Mouse (Mus musculus): Measurements from ENCODE around the gene Bahd1. TPM values are rescaled to one million over a fixed set of nuclear protein-coding genes. Genes with fewer than 3 reads are reported as not detected.

Gene Bahd1
- total RNA-seq, 2 experiments from 2014 or later = 35.8 to 37.5 TPM

DNA sequence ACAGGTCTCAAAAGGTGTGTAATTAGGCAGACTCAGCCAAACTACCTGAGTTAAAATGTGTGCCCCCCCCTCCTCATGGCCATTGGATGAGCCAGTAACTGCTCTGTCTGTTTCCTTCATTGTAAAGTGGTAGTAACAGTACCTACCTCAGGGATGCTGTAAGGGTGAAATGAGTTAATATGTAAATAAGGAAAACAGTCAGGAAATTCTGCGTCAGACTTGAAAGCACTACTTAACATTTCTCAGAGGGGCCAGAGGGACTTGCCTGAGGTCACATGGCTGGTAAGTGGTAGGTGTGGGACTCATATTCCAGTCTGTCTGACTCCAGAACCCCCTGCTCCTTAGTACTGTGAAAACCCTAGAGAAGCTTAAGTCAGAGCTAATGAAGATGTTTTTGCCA lies 18.4 kb downstream of the Bahd1 start:
- no peak for DNase-seq (ENCODE audit: low spot score in 2 of 2)

GRCm38 (mm10) chr2:118920428-118920827 lies 20.3 kb downstream of the Bahd1 start:
- intact Hi-C loops (cut with DNase I) = no loop called here
- DNase-seq (ENCODE audit: low spot score in 2 of 2) = no peak

More for the DNA sequence above, 18.4 kb downstream of the Bahd1 start:
- intact Hi-C loops (cut with DNase I) = no loop called here

- intact Hi-C loops (cut with DNase I) = no loop called here
- no peak for DNase-seq (ENCODE audit: low spot score in 2 of 2)
These were observed 25.8 kb downstream of the Bahd1 start for GRCm38 (mm10) chr2:118925952-118926351.

DNA sequence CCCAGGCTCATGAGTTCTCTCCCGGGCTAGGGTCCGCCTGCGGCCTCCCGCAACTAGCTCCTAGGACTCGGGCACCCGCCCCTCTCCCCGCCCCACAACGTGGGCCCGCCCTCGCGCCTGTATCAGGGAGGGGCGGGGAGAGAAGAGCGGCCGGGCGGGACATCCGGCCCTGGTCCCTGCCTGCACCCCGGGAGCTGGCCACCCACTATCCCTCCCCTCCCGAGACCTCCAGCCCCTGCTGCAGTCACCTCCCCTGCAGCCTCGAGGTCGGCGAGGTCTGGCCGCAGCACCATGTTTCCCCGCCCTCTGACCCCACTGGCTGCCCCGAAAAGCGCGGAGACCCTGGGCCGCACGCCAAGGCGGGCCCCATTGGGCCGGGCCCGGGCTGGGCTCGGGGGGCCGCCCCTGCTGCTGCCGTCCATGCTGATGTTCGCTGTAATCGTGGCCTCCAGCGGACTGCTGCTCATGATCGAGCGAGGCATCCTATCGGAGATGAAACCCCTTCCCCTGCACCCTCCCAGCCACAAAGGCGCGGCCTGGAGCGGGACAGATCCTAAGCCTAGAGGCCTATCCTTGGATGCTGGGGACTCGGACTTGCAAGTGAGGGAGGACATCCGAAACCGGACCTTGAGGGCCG lies 26.3 kb downstream of the Bahd1 start, which contains the start of gene Chst14:
Chst14 (plus strand) TSS at position 136 of the 637 bp plus-strand sequence.
- peak in 1 of 2 experiments; percentile 44 for DNase-seq (ENCODE audit: low spot score in 2 of 2)
- intact Hi-C loops (cut with DNase I) = no loop called here

DNA sequence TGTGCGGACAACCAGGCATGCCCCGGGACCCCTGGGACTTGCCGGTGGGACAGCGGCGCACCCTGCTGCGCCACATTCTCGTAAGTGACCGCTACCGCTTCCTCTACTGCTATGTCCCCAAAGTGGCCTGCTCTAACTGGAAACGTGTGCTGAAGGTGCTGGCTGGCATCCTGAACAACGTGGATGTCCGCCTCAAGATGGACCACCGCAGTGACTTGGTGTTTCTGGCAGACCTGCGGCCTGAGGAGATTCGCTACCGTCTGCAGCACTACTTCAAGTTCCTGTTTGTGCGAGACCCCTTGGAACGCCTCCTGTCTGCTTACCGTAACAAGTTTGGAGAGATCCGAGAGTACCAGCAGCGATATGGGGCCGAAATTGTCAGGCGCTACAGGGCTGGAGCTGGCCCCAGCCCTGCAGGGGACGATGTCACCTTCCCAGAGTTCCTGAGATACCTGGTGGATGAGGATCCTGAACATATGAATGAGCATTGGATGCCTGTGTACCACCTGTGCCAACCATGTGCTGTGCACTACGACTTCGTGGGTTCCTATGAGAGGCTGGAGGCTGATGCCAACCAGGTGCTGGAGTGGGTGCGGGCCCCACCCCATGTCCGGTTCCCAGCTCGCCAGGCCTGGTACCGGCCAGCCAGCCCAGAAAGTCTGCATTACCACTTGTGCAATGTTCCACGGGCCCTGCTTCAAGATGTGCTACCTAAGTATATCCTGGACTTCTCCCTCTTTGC lies 27.0 kb downstream of the Bahd1 start:
- intact Hi-C loops (cut with DNase I) = no loop called here
- no peak for DNase-seq (ENCODE audit: low spot score in 2 of 2)

- intact Hi-C loops (cut with DNase I) = no loop called here
- no peak for DNase-seq (ENCODE audit: low spot score in 2 of 2)
These were observed 41.2 kb downstream of the Bahd1 start for GRCm38 (mm10) chr2:118941341-118941740.

GRCm38 (mm10) chr2:118943232-118943631 lies 43.1 kb downstream of the Bahd1 start:
- intact Hi-C loops (cut with DNase I) = no loop called here
- DNase-seq (ENCODE audit: low spot score in 2 of 2) = no peak

DNA sequence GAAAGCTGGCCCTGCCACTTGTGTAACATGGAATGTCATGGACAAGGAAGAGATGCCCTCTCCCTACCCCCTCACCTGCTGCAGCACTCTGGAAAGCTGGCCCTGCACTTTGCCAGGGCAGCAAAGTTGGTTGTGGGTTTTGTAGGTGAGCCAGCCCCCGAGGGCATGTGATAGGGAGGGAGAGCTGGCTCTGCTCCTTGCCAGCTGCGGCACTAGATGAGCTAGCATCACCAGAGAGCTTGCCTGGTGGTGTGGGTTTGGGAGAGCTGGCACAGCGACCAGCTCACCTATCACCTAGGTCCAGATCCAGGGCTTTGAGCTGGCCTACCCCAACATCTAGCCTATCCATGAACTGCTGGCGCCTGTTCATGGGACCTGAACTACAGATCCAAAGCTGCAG lies 48.6 kb downstream of the Bahd1 start:
- intact Hi-C loops (cut with DNase I) = no loop called here
- no peak for DNase-seq (ENCODE audit: low spot score in 2 of 2)

DNA sequence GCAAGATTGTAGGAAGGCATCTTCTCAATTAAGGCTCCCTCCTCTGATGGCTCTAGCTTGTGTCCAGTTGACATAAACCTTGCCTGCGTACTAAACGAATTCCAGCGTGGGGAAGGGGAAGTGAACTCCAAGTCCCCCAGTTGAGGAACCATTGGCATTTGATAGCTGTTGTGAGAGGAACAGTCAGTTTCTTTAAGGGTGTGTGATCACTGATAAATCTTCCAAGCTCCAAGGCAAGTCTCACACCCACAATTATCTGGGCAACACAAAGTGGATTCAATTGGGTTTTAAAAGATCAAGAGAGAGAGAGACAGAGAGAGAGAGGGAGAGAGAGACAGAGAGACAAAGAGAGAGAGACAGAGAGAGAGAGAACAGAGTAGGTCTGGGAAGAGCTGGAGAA lies 49.5 kb downstream of the Bahd1 start:
- intact Hi-C loops (cut with DNase I) = no loop called here

GRCm38 (mm10) chr2:118956497-118956896 lies 56.3 kb downstream of the Bahd1 start:
- intact Hi-C loops (cut with DNase I) = no loop called here
- DNase-seq (ENCODE audit: low spot score in 2 of 2) = no peak

More for the DNA sequence above, 49.5 kb downstream of the Bahd1 start:
- DNase-seq (ENCODE audit: low spot score in 2 of 2) = no peak

- no peak for DNase-seq (ENCODE audit: low spot score in 2 of 2)
- intact Hi-C loops (cut with DNase I) = no loop called here
These were observed 59.5 kb downstream of the Bahd1 start for GRCm38 (mm10) chr2:118959644-118960043.

DNA sequence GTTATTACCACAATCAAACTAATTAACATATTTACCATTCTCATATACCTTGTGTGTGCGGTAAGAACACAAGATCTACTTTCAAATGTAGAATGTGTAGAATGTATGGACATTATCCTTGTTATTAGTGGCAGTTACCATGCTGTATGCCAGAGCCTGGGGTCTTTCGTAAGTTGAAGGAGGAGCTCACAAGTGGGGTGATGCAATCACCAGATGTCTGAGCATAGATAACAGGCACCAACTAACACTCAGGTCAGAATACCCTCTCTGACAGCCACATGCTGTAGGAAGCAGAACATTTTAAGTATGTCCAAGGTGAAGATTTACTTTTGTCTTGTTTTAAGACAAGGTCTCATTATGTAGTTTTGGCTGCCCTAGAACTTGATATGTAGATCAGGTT lies 60.2 kb downstream of the Bahd1 start:
- intact Hi-C loops (cut with DNase I) = no loop called here
- no peak for DNase-seq (ENCODE audit: low spot score in 2 of 2)

- no peak for DNase-seq (ENCODE audit: low spot score in 2 of 2)
- intact Hi-C loops (cut with DNase I) = no loop called here
These were observed 61.4 kb downstream of the Bahd1 start for GRCm38 (mm10) chr2:118961546-118961945.

GRCm38 (mm10) chr2:118963007-118963675 lies 63.0 kb downstream of the Bahd1 start:
- intact Hi-C loops (cut with DNase I) = no loop called here
- DNase-seq (ENCODE audit: low spot score in 2 of 2) = no peak

DNA sequence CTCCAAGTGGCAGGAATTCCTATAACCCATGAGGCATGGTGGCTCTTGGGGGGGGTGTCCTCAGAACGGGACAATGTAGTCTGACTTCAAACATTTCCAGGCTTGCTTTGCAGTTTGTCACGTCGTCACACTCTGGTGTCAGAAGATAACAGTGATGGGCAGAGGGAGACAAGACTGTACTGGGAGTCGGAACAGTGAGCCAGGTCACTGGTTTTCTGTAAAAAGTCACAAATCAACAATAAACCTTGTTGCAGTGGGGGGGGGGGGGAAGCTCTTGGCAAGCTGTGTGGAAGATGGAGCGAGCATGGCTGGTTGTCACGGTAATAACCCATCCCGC lies 63.5 kb downstream of the Bahd1 start:
- no peak for DNase-seq (ENCODE audit: low spot score in 2 of 2)
- intact Hi-C loops (cut with DNase I) = no loop called here

- intact Hi-C loops (cut with DNase I) = no loop called here
- DNase-seq (ENCODE audit: low spot score in 2 of 2) = no peak
These were observed 69.5 kb downstream of the Bahd1 start for GRCm38 (mm10) chr2:118969585-118970147.

DNA sequence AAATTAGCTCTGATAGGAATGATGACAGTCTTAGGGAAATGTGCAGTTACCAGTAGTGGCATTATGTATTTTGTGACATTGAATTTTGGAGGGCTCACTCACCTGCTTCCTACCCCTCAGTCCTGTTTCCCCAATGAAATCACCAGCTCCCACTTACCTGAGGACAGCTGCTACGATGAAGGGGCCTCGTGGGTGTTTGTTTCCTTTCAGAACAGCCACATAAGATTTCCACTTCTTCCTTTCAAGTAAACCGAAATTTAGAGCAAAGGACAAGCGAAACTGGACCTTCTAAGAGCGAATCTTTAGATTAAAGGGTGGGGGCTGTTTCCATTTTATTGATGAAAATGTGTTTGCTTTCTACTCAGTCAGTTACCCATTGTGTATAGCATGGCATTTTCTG lies 71.9 kb downstream of the Bahd1 start:
- DNase-seq (ENCODE audit: low spot score in 2 of 2) = no peak
- intact Hi-C loops (cut with DNase I) = loop anchor here (1.0 kb wide), 1 partner anchor 71 kb away; no protein-coding TSS in a partner anchor

GRCm38 (mm10) chr2:118972687-118973376 lies 72.7 kb downstream of the Bahd1 start:
- peak; percentile 82 to 90 for DNase-seq (ENCODE audit: low spot score in 2 of 2)
- intact Hi-C loops (cut with DNase I) = loop anchor here (1.0 kb wide), 1 partner anchor 72 kb away; no protein-coding TSS in a partner anchor
